Mouse (Mus musculus): Measurements from ENCODE around the gene Vamp5. TPM values are rescaled to one million over a fixed set of nuclear protein-coding genes. Genes with fewer than 3 reads are reported as not detected.

Gene Vamp5
- total and polyA plus RNA-seq, 3 experiments = 465 to 593 TPM; not detected in 1

- TF ChIP-seq CHD2 (IDR thresholded peaks at IDR 0.05; ENCODE audit: low read length) = no peak
- no peak for TF ChIP-seq SMC3 (IDR thresholded peaks at IDR 0.05; ENCODE audit: low read depth, low read length)
- TF ChIP-seq UBTF (IDR thresholded peaks at IDR 0.05; ENCODE audit: borderline replicate concordance, insufficient read depth, low read depth, low read length) = no peak
Measured at GRCm38 (mm10) chr6:72374820-72375563, 5.3 kb downstream of the Vamp5 start (continued).

GRCm38 (mm10) chr6:72374206-72374605, 6.1 kb downstream of the Vamp5 start:
- Histone ChIP-seq H3K79me2 (ENCODE audit: control insufficient read depth, insufficient read depth, low read length, poor library complexity) (peaks cover 54% of the 10 kb centered on the region), H3K4me3 (ENCODE audit: control insufficient read depth in 1 of 2, insufficient read depth in 1 of 2, low read depth in 2 of 2, low read length in 2 of 2) (no peak overlapping the region), H3K36me3 (ENCODE audit: control insufficient read depth in 1 of 2, insufficient read depth in 2 of 2, low read length in 2 of 2) (peaks cover 13 to 42% of the 10 kb centered on the region in 2 experiments), H3K4me1 (ENCODE audit: control insufficient read depth in 1 of 2, insufficient read depth in 2 of 2, low read length in 2 of 2) (peaks cover 7 to 32% of the 10 kb centered on the region in 2 experiments), H3K27ac (ENCODE audit: control insufficient read depth, low read depth, low read length) (peak overlapping the region; percentile 76; the same call in 1 of the 2 replicates), H3K27me3 (ENCODE audit: control insufficient read depth in 1 of 2, insufficient read depth in 2 of 2, low read length in 2 of 2) (no peaks in the 10 kb centered on the region), H3K9me3 (replicated peaks; ENCODE audit: insufficient read depth, low read length) (no peaks in the 10 kb centered on the region), H3K9ac (ENCODE audit: control insufficient read depth, low read depth, low read length, poor library complexity, severe bottlenecking) (peak overlapping the region; percentile 1; the same call in 1 of the 2 replicates)
- peak; percentile 24 for DNase-seq (ENCODE audit: low read depth, low spot score)
- no peak for TF ChIP-seq GATA1 (IDR thresholded peaks at IDR 0.05; ENCODE audit: low read depth, low read length)
- no peak for TF ChIP-seq POLR2A (IDR thresholded peaks at IDR 0.05; ENCODE audit: control insufficient read depth in 1 of 2, insufficient read depth in 1 of 2, low read depth in 1 of 2, low read length in 2 of 2, poor library complexity in 1 of 2)

GRCm38 (mm10) chr6:72373184-72373583, 7.1 kb downstream of the Vamp5 start:
- no peak for TF ChIP-seq NRF1 (IDR thresholded peaks at IDR 0.05; ENCODE audit: insufficient read depth, low read depth, low read length, poor library complexity, severe bottlenecking)
- no peak for TF ChIP-seq GABPA (IDR thresholded peaks at IDR 0.05; ENCODE audit: low read depth, low read length)
- no peak for TF ChIP-seq UBTF (IDR thresholded peaks at IDR 0.05; ENCODE audit: borderline replicate concordance, insufficient read depth, low read depth, low read length)
- TF ChIP-seq KAT2A (conservative IDR thresholded peaks at IDR 0.05; ENCODE audit: low read depth, low read length) = no peak
- DNase-seq (ENCODE audit: low read depth, low spot score) = no peak
- no peaks in the 10 kb centered on the region for H3K9me3 ChIP-seq (replicated peaks; ENCODE audit: insufficient read depth, low read length)
- H3K9ac ChIP-seq (ENCODE audit: control insufficient read depth, low read depth, low read length, poor library complexity, severe bottlenecking) = no peak overlapping the region
- peaks cover 6 to 32% of the 10 kb centered on the region in 2 experiments for H3K4me1 ChIP-seq (ENCODE audit: control insufficient read depth in 1 of 2, insufficient read depth in 2 of 2, low read length in 2 of 2)
- H3K27ac ChIP-seq (ENCODE audit: control insufficient read depth, low read depth, low read length) = no peak overlapping the region
- peaks cover 13 to 41% of the 10 kb centered on the region in 2 experiments for H3K36me3 ChIP-seq (ENCODE audit: control insufficient read depth in 1 of 2, insufficient read depth in 2 of 2, low read length in 2 of 2)
- H3K4me3 ChIP-seq (ENCODE audit: control insufficient read depth in 1 of 2, insufficient read depth in 1 of 2, low read depth in 2 of 2, low read length in 2 of 2) = no peak overlapping the region
- H3K27me3 ChIP-seq (ENCODE audit: control insufficient read depth in 1 of 2, insufficient read depth in 2 of 2, low read length in 2 of 2) = no peaks in the 10 kb centered on the region
- H3K79me2 ChIP-seq (ENCODE audit: control insufficient read depth, insufficient read depth, low read length, poor library complexity) = peaks cover 44% of the 10 kb centered on the region

- Histone ChIP-seq H3K4me3 (ENCODE audit: control insufficient read depth in 1 of 2, insufficient read depth in 1 of 2, low read depth in 2 of 2, low read length in 2 of 2) (no peak overlapping the region), H3K36me3 (ENCODE audit: control insufficient read depth in 1 of 2, insufficient read depth in 2 of 2, low read length in 2 of 2) (peaks cover 8 to 30% of the 10 kb centered on the region in 2 experiments), H3K79me2 (ENCODE audit: control insufficient read depth, insufficient read depth, low read length, poor library complexity) (peaks cover 30% of the 10 kb centered on the region), H3K9ac (ENCODE audit: control insufficient read depth, low read depth, low read length, poor library complexity, severe bottlenecking) (no peak overlapping the region), H3K4me1 (ENCODE audit: control insufficient read depth in 1 of 2, insufficient read depth in 2 of 2, low read length in 2 of 2) (peaks cover 4 to 28% of the 10 kb centered on the region in 2 experiments), H3K9me3 (replicated peaks; ENCODE audit: insufficient read depth, low read length) (no peaks in the 10 kb centered on the region), H3K27ac (ENCODE audit: control insufficient read depth, low read depth, low read length) (no peak overlapping the region), H3K27me3 (ENCODE audit: control insufficient read depth in 1 of 2, insufficient read depth in 2 of 2, low read length in 2 of 2) (no peaks in the 10 kb centered on the region)
- no peak for DNase-seq (ENCODE audit: low read depth, low spot score)
- TF ChIP-seq ZC3H11A (IDR thresholded peaks at IDR 0.05; ENCODE audit: low read depth, low read length) (no peak), MYC (IDR thresholded peaks at IDR 0.05; ENCODE audit: low read depth, low read length) (no peak), MYB (IDR thresholded peaks at IDR 0.05; ENCODE audit: low read depth, low read length) (no peak), TBP (IDR thresholded peaks at IDR 0.05; ENCODE audit: low read depth, low read length) (no peak), RAD21 (IDR thresholded peaks at IDR 0.05; ENCODE audit: low read depth, low read length) (no peak)
Measured at GRCm38 (mm10) chr6:72371571-72371970, 8.7 kb downstream of the Vamp5 start.

Measured in MEL (cell line).